Mouse (Mus musculus) sigmoid colon, adult 10 weeks (tissue): ENCODE results near the gene Lama1. TPM values are rescaled to one million over a fixed set of nuclear protein-coding genes. Genes with fewer than 3 reads are reported as not detected.

Source experiments
- polyA plus RNA-seq: library from polyadenylated mRNA; stranded (reverse); fragments of 350-450 nt; fragmentation: Illumina TruSeq; extraction: RNeasy Lipid Tissue Mini Kit (QIAGEN cat#74804); gene quantifications from one replicate; pipeline ENCODE4 v1.2.3, GENCODE M21; 2014; ENCODE audit warnings: low read depth, low replicate concordance

The Lama1 gene
- 0.19 TPM for polyA plus RNA-seq

DNA sequence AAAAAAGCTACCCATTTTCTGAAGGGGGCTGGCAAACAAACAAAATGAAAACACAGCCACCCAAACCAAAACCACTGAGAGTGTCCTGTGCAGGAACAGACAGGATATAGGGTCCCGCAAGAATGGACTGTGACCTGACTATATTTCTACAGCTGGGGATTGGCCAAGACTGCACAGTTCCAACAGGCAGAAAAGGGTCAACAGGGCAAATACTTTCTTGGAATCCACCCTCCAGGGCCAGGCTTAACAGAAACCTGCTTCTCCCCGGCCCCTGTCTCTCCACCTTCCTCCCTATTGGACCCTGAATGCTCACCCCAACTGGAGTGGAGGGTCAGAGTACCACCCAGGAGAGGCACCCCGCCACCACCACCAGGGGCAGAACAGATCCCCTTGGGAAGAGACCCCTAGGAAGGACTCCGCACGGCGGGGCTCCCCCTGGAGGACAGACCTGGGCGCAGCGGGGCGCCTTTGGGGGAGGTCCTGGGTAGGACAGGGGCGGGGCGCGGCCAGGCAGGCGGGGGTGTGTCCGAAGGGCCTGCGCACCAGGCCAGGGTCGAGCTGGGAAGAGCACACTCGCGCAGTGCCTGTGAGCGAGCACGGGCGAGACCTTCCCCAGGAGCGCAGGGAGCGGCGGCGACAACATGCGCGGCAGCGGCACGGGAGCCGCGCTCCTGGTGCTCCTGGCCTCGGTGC is at the start of gene Lama1:
Lama1 (plus strand) TSS at position 566 of the 693 bp plus-strand sequence.

Other genes with a start within 250 kb of the Lama1 start
- gene Lrrc30, start 64.5 kb upstream of the Lama1 start, polyA plus RNA-seq, result not detected